In genomic region chr15:62218346-62219080, GRCm38 (mm10) we compare ENCODE assay signal across 26 mouse cellular contexts.
DNase-seq lines count a peak whose midpoint lies in the region; ATAC-seq and TF ChIP-seq lines count a peak whose summit lies in the region.
"Had no signal": no experiment of that assay in that cellular context is flagged by ENCODE, and none has a peak within 500 bp of the region (broad histone marks: within the 10 kb centered on the region; RNA-seq: fewer than 3 reads in every experiment).

No protein-coding gene starts in this region.

- WGBS in lung, embryonic 15.5 days, result 81% methylated on average over 21 of the region's 21 CpGs
- WGBS in lung, postnatal 0 days, result 74% methylated on average over 21 of the region's 21 CpGs

- peaks cover 75% of the 10 kb centered on the region for H3K79me2 ChIP-seq in MEL (ENCODE audit: control insufficient read depth, insufficient read depth, low read length, poor library complexity)

- intact Hi-C loops in heart, postnatal 14 days (cut with DNase I), result no loop called here

- no peak for TF ChIP-seq EP300 in lung, postnatal 0 days (IDR thresholded peaks at IDR 0.05)
- no peak for TF ChIP-seq EP300 in MEL (IDR thresholded peaks at IDR 0.05; ENCODE audit: low read depth in 1 of 2, low read length in 2 of 2)

- no peak for DNase-seq in lung, postnatal 0 days (ENCODE audit: low spot score)
- DNase-seq in MEL (ENCODE audit: low read depth, low spot score), result peak; percentile 67
- peak; percentile 75 for DNase-seq in adrenal gland, adult 8-10 months
- peak; percentile 23 to 31 for DNase-seq in heart, postnatal 14 days
- no peak for DNase-seq in kidney, adult 18-20 months
- DNase-seq in cerebellum, postnatal 4 days (ENCODE audit: low spot score in 2 of 2), result no peak
- DNase-seq: cerebellum, adult 11 months; cerebellum, postnatal 14 days; forebrain, postnatal 0 days; kidney, postnatal 4 days; layer of hippocampus, adult 9-11 months; liver, embryonic 13.5 days; spleen, adult 18-20 months; thymus, adult 18-20 months; thymus, postnatal 4 days had no signal

- H3K9ac ChIP-seq in lung, embryonic 15.5 days, result no peak overlapping the region
- no peak overlapping the region for H3K9ac ChIP-seq in lung, postnatal 0 days (replicated peaks; ENCODE audit: low read depth)
- peak overlapping the region; percentile 78 for H3K9ac ChIP-seq in MEL (ENCODE audit: control insufficient read depth, low read depth, low read length, poor library complexity, severe bottlenecking)
- H3K9ac ChIP-seq: forebrain, postnatal 0 days; heart, embryonic 15.5 days; hindbrain, embryonic 14.5 days; kidney, embryonic 15.5 days; limb, embryonic 12.5 days; liver, embryonic 13.5 days; neural tube, embryonic 12.5 days had no signal

- ATAC-seq in lung, embryonic 15.5 days (ENCODE audit: borderline replicate concordance, extremely low read depth, low FRiP score, low TSS enrichment), result no peak
- no peak; the same call in 1 of the 2 replicates for ATAC-seq in lung, postnatal 0 days
- ATAC-seq: activated CD4-positive, CD25-positive, alpha-beta regulatory T cell, adult 4 months; forebrain, postnatal 0 days had no signal

- no peak overlapping the region for H3K4me3 ChIP-seq in lung, embryonic 15.5 days
- H3K4me3 ChIP-seq in lung, postnatal 0 days (ENCODE audit: low read depth, low read length), result no peak overlapping the region
- H3K4me3 ChIP-seq in MEL (ENCODE audit: control insufficient read depth in 1 of 2, insufficient read depth in 1 of 2, low read depth in 2 of 2, low read length in 2 of 2), result peak overlapping the region; percentile 34 to 72; a peak in 3 of 4 replicates
- H3K4me3 ChIP-seq: forebrain, embryonic 10.5 days; heart, embryonic 15.5 days; kidney, embryonic 15.5 days; left cerebral cortex, adult 2 months; limb, embryonic 12.5 days; liver, embryonic 13.5 days; neural tube, embryonic 12.5 days had no signal

- TF ChIP-seq RAD21 in MEL (IDR thresholded peaks at IDR 0.05; ENCODE audit: low read depth, low read length), result no peak

- H3K36me3 ChIP-seq in lung, embryonic 15.5 days, result no peaks in the 10 kb centered on the region
- H3K36me3 ChIP-seq in lung, postnatal 0 days (ENCODE audit: insufficient read depth, low read length), result no peaks in the 10 kb centered on the region
- H3K36me3 ChIP-seq in MEL (ENCODE audit: control insufficient read depth in 1 of 2, insufficient read depth in 2 of 2, low read length in 2 of 2), result peaks cover 16 to 87% of the 10 kb centered on the region in 2 experiments
- H3K36me3 ChIP-seq: heart, embryonic 15.5 days; kidney, embryonic 15.5 days; limb, embryonic 12.5 days; neural tube, embryonic 12.5 days had no signal

- H3K27ac ChIP-seq in lung, embryonic 15.5 days, result 0 out of 2 replicates have a peak overlapping the region, but pooled peaks have one; percentile 6
- no peak overlapping the region for H3K27ac ChIP-seq in lung, postnatal 0 days (ENCODE audit: low read length)
- H3K27ac ChIP-seq in MEL (ENCODE audit: control insufficient read depth, low read depth, low read length), result peak overlapping the region; percentile 99
- H3K27ac ChIP-seq: forebrain, embryonic 10.5 days; heart, embryonic 15.5 days; hindbrain, embryonic 14.5 days; kidney, embryonic 15.5 days; left cerebral cortex, adult 2 months; limb, embryonic 12.5 days; macrophage; neural tube, embryonic 12.5 days had no signal

- TF ChIP-seq CTCF in lung, postnatal 0 days (IDR thresholded peaks at IDR 0.05), result no peak
- TF ChIP-seq CTCF in MEL (IDR thresholded peaks at IDR 0.05 in 2 of 3, conservative IDR thresholded peaks at IDR 0.05 in 1 of 3; ENCODE audit: control insufficient read depth in 1 of 3, insufficient read depth in 1 of 3, low read depth in 2 of 3, low read length in 3 of 3, poor library complexity in 1 of 3, severe bottlenecking in 1 of 3), result no peak

- H3K9me3 ChIP-seq in lung, embryonic 15.5 days, result no peaks in the 10 kb centered on the region
- H3K9me3 ChIP-seq in lung, postnatal 0 days (ENCODE audit: low read length), result no peaks in the 10 kb centered on the region
- H3K9me3 ChIP-seq in MEL (replicated peaks; ENCODE audit: insufficient read depth, low read length), result no peaks in the 10 kb centered on the region
- H3K9me3 ChIP-seq: forebrain, embryonic 10.5 days; heart, embryonic 15.5 days; kidney, embryonic 15.5 days; limb, embryonic 12.5 days; liver, embryonic 13.5 days; neural tube, embryonic 12.5 days had no signal

- peak in 1 of 2 experiments; percentile 55; a peak in 2 of 4 replicates for TF ChIP-seq POLR2A in MEL (IDR thresholded peaks at IDR 0.05; ENCODE audit: control insufficient read depth in 1 of 2, insufficient read depth in 1 of 2, low read depth in 1 of 2, low read length in 2 of 2, poor library complexity in 1 of 2)

- H3K4me2 ChIP-seq in lung, embryonic 15.5 days, result peak overlapping the region; percentile 16; the same call in 1 of the 2 replicates
- H3K4me2 ChIP-seq in lung, postnatal 0 days (replicated peaks; ENCODE audit: low read depth, low read length), result no peak overlapping the region
- H3K4me2 ChIP-seq: heart, embryonic 15.5 days; hindbrain, embryonic 14.5 days; kidney, embryonic 15.5 days; limb, embryonic 12.5 days; liver, embryonic 13.5 days; midbrain, embryonic 11.5 days; neural tube, embryonic 12.5 days had no signal

- no peaks in the 10 kb centered on the region for H3K4me1 ChIP-seq in lung, embryonic 15.5 days
- H3K4me1 ChIP-seq in lung, postnatal 0 days (ENCODE audit: insufficient read depth, low read depth, low read length), result 0 out of 2 replicates have a peak, but pooled peaks cover 4% of the 10 kb centered on the region
- H3K4me1 ChIP-seq in MEL (ENCODE audit: control insufficient read depth in 1 of 2, insufficient read depth in 2 of 2, low read length in 2 of 2), result peaks cover 12 to 77% of the 10 kb centered on the region in 2 experiments
- H3K4me1 ChIP-seq: kidney, embryonic 15.5 days; limb, embryonic 12.5 days; neural tube, embryonic 12.5 days had no signal

- no peaks in the 10 kb centered on the region for H3K27me3 ChIP-seq in lung, embryonic 15.5 days
- no peaks in the 10 kb centered on the region for H3K27me3 ChIP-seq in lung, postnatal 0 days (replicated peaks; ENCODE audit: insufficient read depth, low read length)
- no peaks in the 10 kb centered on the region for H3K27me3 ChIP-seq in MEL (ENCODE audit: control insufficient read depth in 1 of 2, insufficient read depth in 2 of 2, low read length in 2 of 2)
- H3K27me3 ChIP-seq: heart, embryonic 15.5 days; kidney, embryonic 15.5 days; limb, embryonic 12.5 days; liver, embryonic 13.5 days; neural tube, embryonic 12.5 days had no signal

TF ChIP-seq in MEL, 35 proteins besides CTCF, POLR2A, EP300 and RAD21:
- TF ChIP-seq ETS1 (IDR thresholded peaks at IDR 0.05; ENCODE audit: low read depth, low read length) (no peak), ZC3H11A (IDR thresholded peaks at IDR 0.05; ENCODE audit: low read depth, low read length) (no peak), TBP (IDR thresholded peaks at IDR 0.05; ENCODE audit: low read depth, low read length) (0 out of 2 replicates have a peak, but pooled peaks have one; percentile 15)

Comparison
In these comparisons a context has a peak if more than half of its experiments do, and no peak if none do; other contexts are left out.
1. H3K4me3 ChIP-seq: peak in MEL (2 of 2); none in lung, embryonic 15.5 days (single experiment) and lung, postnatal 0 days (single experiment).
2. DNase-seq: peak in MEL (single experiment), adrenal gland, adult 8-10 months (single experiment) and heart, postnatal 14 days (2 of 2); none in lung, postnatal 0 days (single experiment), kidney, adult 18-20 months (single experiment) and cerebellum, postnatal 4 days (0 of 2).